Mouse (Mus musculus) intestine, embryonic 16.5 days (tissue): ENCODE measurements around the gene Gclc. TPM values are rescaled to one million over a fixed set of nuclear protein-coding genes. Genes with fewer than 3 reads are reported as not detected.

Source experiments
- ATAC-seq: fragments of 200-750 bp; cut with Nextera tagmentation; 2 replicates; pipeline ENCODE4 v1.8.0; 2017; ENCODE audit warnings: moderate TSS enrichment, moderate library complexity
- H3K27ac ChIP-seq: fragments of 300-500 bp; sonication (generic); 2 replicates; pipeline ENCODE4 v1.5.1; 2014; ENCODE audit warnings: mild to moderate bottlenecking, low read length
- H3K27me3 ChIP-seq: fragments of 300-500 bp; sonication (generic); replicated peaks from 2 replicates; pipeline ENCODE4 v1.6.1; 2014; ENCODE audit warnings: low read length, control low read depth, mixed read lengths; ENCODE audit not compliant: control insufficient read depth, insufficient read depth
- H3K36me3 ChIP-seq: fragments of 300-500 bp; sonication (generic); 2 replicates; pipeline ENCODE4 v1.6.1; 2014; ENCODE audit warnings: low read length, control low read depth; ENCODE audit not compliant: control insufficient read depth, insufficient read depth
- H3K4me1 ChIP-seq: fragments of 300-500 bp; sonication (generic); 2 replicates; pipeline ENCODE4 v1.6.1; 2014; ENCODE audit warnings: low read length, control low read depth, mixed read lengths; ENCODE audit not compliant: control insufficient read depth, insufficient read depth
- H3K4me2 ChIP-seq: fragments of 300-500 bp; sonication (generic); 2 replicates; pipeline ENCODE4 v1.6.1; 2014; ENCODE audit warnings: low read depth, low read length, control low read depth
- H3K4me3 ChIP-seq: fragments of 300-500 bp; sonication (generic); 2 replicates; pipeline ENCODE4 v1.5.1; 2014; ENCODE audit warnings: mild to moderate bottlenecking, low read length
- H3K9ac ChIP-seq: fragments of 300-500 bp; sonication (generic); 2 replicates; pipeline ENCODE4 v1.6.1; 2014; ENCODE audit warnings: low read depth, low read length
- H3K9me3 ChIP-seq: fragments of 300-500 bp; sonication (generic); 2 replicates; pipeline ENCODE4 v1.6.1; 2016; ENCODE audit warnings: low read length, control low read depth; ENCODE audit not compliant: control insufficient read depth
- WGBS: fragments of 180-500 bp; shearing (Covaris S2); extraction: QIAGEN DNeasy Blood & Tissue Kit; methylation state at CpG from one replicate; pipeline ENCODE4 v1.1.7; 2014; 5-methylcytosine and 5-hydroxymethylcytosine counted together
- polyA plus RNA-seq: library from polyadenylated mRNA; unstranded; fragments of >200 nt; fragmentation: Nextera tagmentation; extraction: Ambion mirVana; gene quantifications from 2 replicates; pipeline ENCODE4 v1.2.1, GENCODE M21; 2015

The Gclc gene
- polyA plus RNA-seq, 1 experiment from 2014 or later, result 4.7 TPM

DNA sequence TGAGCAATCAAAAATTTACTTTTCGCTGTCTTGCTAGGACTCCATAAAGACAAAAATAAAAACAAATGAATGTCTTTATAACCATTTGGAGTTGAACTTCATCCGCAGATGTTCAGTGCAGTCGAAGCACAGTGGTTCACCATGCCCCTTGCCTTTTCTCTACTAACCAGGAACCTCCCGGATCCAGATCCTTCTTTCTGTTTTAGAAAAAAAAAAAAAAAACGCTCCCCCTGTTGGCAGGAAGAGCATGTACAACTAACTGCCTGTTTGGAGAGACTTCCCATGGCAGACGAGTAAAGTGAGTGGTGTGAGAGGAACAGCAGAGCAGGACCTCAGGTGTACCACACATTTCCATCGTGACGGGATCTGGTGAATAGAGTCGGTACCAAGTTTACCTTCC lies 1.7 kb downstream of the Gclc start:
- no peak overlapping the region for H3K27ac ChIP-seq
- no peaks in the 10 kb centered on the region for H3K9me3 ChIP-seq
- H3K4me3 ChIP-seq, result peak overlapping the region; percentile 76
- peaks cover 2% of the 10 kb centered on the region; the same call in 1 of the 2 replicates for H3K4me1 ChIP-seq
- no peak for ATAC-seq
- H3K9ac ChIP-seq, result no peak overlapping the region
- H3K4me2 ChIP-seq, result peak overlapping the region; percentile 74
- no peaks in the 10 kb centered on the region for H3K27me3 ChIP-seq
- H3K36me3 ChIP-seq, result no peaks in the 10 kb centered on the region
- 33% methylated on average over 9 of the region's 9 CpGs for WGBS

DNA sequence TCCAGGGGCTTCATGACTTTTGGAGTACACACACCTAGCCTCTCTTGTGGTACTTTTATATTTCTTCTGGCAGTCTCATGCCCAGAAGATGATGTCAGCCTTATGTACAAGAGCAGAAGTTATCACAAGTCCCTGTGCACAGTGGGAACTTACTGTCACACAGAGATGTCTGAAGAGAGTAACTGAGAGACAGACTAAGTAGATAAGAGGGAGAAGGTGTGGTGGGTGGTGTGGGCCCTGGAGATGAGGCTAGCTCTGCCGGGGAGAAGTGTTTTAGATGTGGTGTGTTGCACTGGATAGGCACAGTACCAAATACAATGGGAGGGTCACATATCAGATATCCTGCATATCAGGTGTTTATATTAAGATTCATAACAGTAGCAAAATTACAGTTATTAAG lies 3.0 kb downstream of the Gclc start:
- Histone ChIP-seq H3K9me3 (no peaks in the 10 kb centered on the region), H3K4me2 (no peak overlapping the region), H3K9ac (no peak overlapping the region), H3K4me3 (no peak overlapping the region), H3K36me3 (no peaks in the 10 kb centered on the region), H3K4me1 (peaks cover 2% of the 10 kb centered on the region; the same call in 1 of the 2 replicates), H3K27ac (no peak overlapping the region), H3K27me3 (no peaks in the 10 kb centered on the region)
- WGBS, result 93% methylated on average over 1 of the region's 1 CpGs
- no peak for ATAC-seq

DNA sequence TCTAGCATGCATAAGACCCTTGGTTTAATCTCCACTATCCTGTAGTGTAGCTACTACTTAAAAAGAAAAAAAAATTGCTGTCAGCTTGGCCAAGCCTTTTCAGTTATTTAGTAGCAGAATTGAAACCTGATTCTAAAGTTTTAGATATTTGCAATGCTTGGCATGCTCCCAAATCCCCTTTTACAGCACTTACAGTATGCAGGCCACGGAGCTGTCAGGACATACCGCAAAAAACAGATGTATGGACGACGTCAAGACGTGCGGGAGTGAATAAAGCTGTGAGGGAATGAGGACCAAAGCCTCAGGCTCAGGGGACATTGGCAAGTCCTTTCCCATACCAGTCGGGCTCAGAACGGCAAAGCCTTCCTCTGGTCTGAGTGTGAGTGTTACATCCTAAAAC lies 4.1 kb downstream of the Gclc start:
- peaks cover 2% of the 10 kb centered on the region; the same call in 1 of the 2 replicates for H3K4me1 ChIP-seq
- H3K4me3 ChIP-seq, result no peak overlapping the region
- H3K27ac ChIP-seq, result no peak overlapping the region
- no peak overlapping the region for H3K9ac ChIP-seq
- no peak overlapping the region for H3K4me2 ChIP-seq
- WGBS, result 59% methylated on average over 8 of the region's 8 CpGs
- no peak for ATAC-seq
- H3K27me3 ChIP-seq, result no peaks in the 10 kb centered on the region
- no peaks in the 10 kb centered on the region for H3K9me3 ChIP-seq
- no peaks in the 10 kb centered on the region; the same call in 1 of the 2 replicates for H3K36me3 ChIP-seq

- Histone ChIP-seq H3K9me3 (no peaks in the 10 kb centered on the region), H3K4me1 (peaks cover 2% of the 10 kb centered on the region; the same call in 1 of the 2 replicates), H3K27me3 (no peaks in the 10 kb centered on the region), H3K9ac (no peak overlapping the region), H3K36me3 (no peaks in the 10 kb centered on the region; the same call in 1 of the 2 replicates), H3K27ac (no peak overlapping the region), H3K4me3 (no peak overlapping the region), H3K4me2 (no peak overlapping the region)
- no peak for ATAC-seq
- WGBS, result 77% methylated on average over 6 of the region's 6 CpGs
These were observed 4.8 kb downstream of the Gclc start for GRCm38 (mm10) chr9:77759111-77759510.

- Histone ChIP-seq H3K9ac (no peak overlapping the region), H3K27ac (no peak overlapping the region), H3K4me2 (no peak overlapping the region), H3K9me3 (no peaks in the 10 kb centered on the region), H3K36me3 (peaks cover 2% of the 10 kb centered on the region; the same call in 1 of the 2 replicates), H3K4me1 (peaks cover 2% of the 10 kb centered on the region; the same call in 1 of the 2 replicates), H3K4me3 (no peak overlapping the region), H3K27me3 (no peaks in the 10 kb centered on the region)
- ATAC-seq, result no peak
- 85% methylated on average over 6 of the region's 6 CpGs for WGBS
These were observed 5.4 kb downstream of the Gclc start for GRCm38 (mm10) chr9:77759756-77760155.

DNA sequence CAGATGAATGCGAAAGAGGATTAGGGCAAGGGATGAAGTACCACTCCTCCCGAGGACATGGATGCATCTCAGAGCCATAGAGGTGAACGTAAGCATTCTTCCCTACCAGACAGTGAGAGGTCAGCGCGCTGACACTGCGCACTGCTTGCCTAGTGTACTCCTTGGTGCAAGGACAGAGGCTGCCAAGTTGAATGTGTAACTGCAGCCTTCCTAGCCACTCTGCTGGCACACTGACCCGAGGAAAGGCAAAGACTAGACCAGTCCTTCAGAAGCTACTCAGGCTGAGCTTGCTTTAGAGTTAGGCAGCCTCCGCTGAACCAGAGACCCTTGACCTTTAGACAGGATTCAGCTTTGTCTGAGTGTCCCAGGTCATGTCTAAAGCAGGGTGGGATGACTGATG lies 11.9 kb downstream of the Gclc start:
- Histone ChIP-seq H3K9me3 (no peaks in the 10 kb centered on the region), H3K9ac (no peak overlapping the region), H3K4me3 (no peak overlapping the region), H3K36me3 (peaks cover 2% of the 10 kb centered on the region; the same call in 1 of the 2 replicates), H3K27me3 (no peaks in the 10 kb centered on the region), H3K27ac (no peak overlapping the region), H3K4me2 (no peak overlapping the region), H3K4me1 (no peaks in the 10 kb centered on the region)
- ATAC-seq, result no peak
- 82% methylated on average over 8 of the region's 8 CpGs for WGBS

- WGBS, result 61% methylated on average over 3 of the region's 3 CpGs
- H3K36me3 ChIP-seq, result peaks cover 2% of the 10 kb centered on the region; the same call in 1 of the 2 replicates
- no peaks in the 10 kb centered on the region for H3K9me3 ChIP-seq
- H3K4me3 ChIP-seq, result no peak overlapping the region
- H3K4me2 ChIP-seq, result no peak overlapping the region
- no peaks in the 10 kb centered on the region for H3K4me1 ChIP-seq
- H3K27me3 ChIP-seq, result no peaks in the 10 kb centered on the region
- H3K9ac ChIP-seq, result no peak overlapping the region
- no peak for ATAC-seq
- no peak overlapping the region for H3K27ac ChIP-seq
These were observed 12.4 kb downstream of the Gclc start for GRCm38 (mm10) chr9:77766767-77767166.

GRCm38 (mm10) chr9:77770909-77771308 lies 16.6 kb downstream of the Gclc start:
- H3K4me3 ChIP-seq, result no peak overlapping the region
- no peaks in the 10 kb centered on the region for H3K27me3 ChIP-seq
- WGBS, result 76% methylated on average over 6 of the region's 6 CpGs
- H3K4me1 ChIP-seq, result no peaks in the 10 kb centered on the region
- H3K27ac ChIP-seq, result no peak overlapping the region
- no peak overlapping the region for H3K4me2 ChIP-seq
- H3K9ac ChIP-seq, result no peak overlapping the region
- no peak for ATAC-seq
- no peaks in the 10 kb centered on the region for H3K9me3 ChIP-seq
- no peaks in the 10 kb centered on the region for H3K36me3 ChIP-seq

DNA sequence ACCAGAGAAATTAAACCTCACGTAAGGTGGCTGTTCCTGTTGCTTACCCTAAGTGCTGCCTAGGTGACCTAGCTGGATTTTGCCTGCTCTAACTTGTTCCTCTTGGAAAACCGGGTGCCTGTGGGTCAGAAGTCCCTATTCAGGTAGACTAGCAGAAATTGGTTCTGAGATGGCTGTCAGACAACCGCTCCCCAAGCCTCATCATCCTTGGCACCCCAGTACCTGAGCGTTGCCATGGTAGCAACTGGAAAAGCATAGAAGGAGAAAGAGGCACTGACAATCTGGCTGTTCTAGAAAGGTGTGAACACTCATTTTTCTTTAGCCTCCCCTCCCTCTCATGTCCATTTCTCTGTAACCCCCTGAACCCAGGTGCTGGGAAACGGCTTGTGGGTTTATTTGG lies 17.0 kb downstream of the Gclc start:
- no peaks in the 10 kb centered on the region for H3K27me3 ChIP-seq
- H3K9me3 ChIP-seq, result no peaks in the 10 kb centered on the region
- peaks cover under 1% of the 10 kb centered on the region; the same call in 1 of the 2 replicates for H3K4me1 ChIP-seq
- H3K4me2 ChIP-seq, result no peak overlapping the region
- H3K36me3 ChIP-seq, result no peaks in the 10 kb centered on the region
- no peak for ATAC-seq
- no peak overlapping the region for H3K9ac ChIP-seq
- 80% methylated on average over 5 of the region's 5 CpGs for WGBS
- no peak overlapping the region for H3K4me3 ChIP-seq
- H3K27ac ChIP-seq, result no peak overlapping the region

DNA sequence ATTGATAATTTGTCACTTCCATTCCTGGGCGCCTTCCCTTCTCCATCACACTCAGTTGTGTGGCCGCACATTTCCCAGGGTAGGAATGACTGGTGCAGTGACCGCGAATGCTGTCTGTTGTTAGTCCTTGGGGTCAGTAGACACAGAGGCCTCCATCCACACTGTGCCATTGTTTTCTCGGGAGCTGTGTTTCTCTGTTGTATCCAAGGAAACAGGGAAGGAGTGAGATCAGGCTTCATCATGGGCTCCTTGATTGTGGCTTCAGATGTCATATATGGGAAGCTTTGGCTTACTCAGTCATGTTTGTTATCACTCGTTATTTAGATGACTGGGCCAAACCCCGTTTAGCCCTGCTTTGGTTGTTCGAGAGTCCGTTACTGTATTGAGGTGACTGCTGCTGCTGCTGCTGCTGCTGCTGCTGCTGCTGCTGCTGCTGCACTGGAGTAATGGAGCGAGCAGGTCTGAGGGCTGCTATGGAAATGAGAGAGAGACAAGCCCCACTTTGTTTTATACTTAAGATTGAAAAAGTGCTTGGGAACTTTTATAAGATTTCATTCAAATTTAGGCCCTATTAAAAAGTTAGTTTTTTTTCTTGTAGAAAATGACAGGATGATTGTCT lies 17.5 kb downstream of the Gclc start:
- Histone ChIP-seq H3K4me3 (no peak overlapping the region), H3K27me3 (no peaks in the 10 kb centered on the region), H3K27ac (no peak overlapping the region), H3K9me3 (no peaks in the 10 kb centered on the region), H3K4me2 (no peak overlapping the region), H3K9ac (no peak overlapping the region), H3K36me3 (no peaks in the 10 kb centered on the region), H3K4me1 (peaks cover 3% of the 10 kb centered on the region; the same call in 1 of the 2 replicates)
- WGBS, result 65% methylated on average over 10 of the region's 10 CpGs
- ATAC-seq, result no peak
